Mouse (Mus musculus) heart, postnatal 25 days (tissue): ENCODE measurements around the gene Gldc. TPM values are rescaled to one million over a fixed set of nuclear protein-coding genes. Genes with fewer than 3 reads are reported as not detected.

Experiments
- DNase-seq: peaks from one replicate; pipeline ENCODE4 v3.0.0; 2022; ENCODE audit warnings: low spot score
- intact Hi-C: fragments of 180-260 bp; cut with DNase I; formaldehyde crosslinking; loops from one replicate; pipeline ENCODE4 v1.15.1; 2025
- total RNA-seq, 2 experiments: library from RNA; stranded (reverse); gene quantifications; 2 replicates each; pipeline ENCODE4 v1.2.3; 2021

The Gldc gene
- total RNA-seq, 2 experiments from 2014 or later = 0.16 to 0.22 TPM

- intact Hi-C loops = no loop called here
- no peak for DNase-seq
Observed at GRCm38 (mm10) chr19:30164228-30164627, 11.0 kb downstream of the Gldc start.

GRCm38 (mm10) chr19:30162808-30163207 is 12.4 kb downstream of the Gldc start:
- intact Hi-C loops = no loop called here

GRCm38 (mm10) chr19:30160021-30160420 is 15.2 kb downstream of the Gldc start:
- no peak for DNase-seq
- intact Hi-C loops = no loop called here

More at GRCm38 (mm10) chr19:30162808-30163207, 12.4 kb downstream of the Gldc start:
- DNase-seq = no peak

GRCm38 (mm10) chr19:30158189-30158588 is 17.0 kb downstream of the Gldc start:
- intact Hi-C loops = no loop called here
- no peak for DNase-seq

- intact Hi-C loops = no loop called here
Observed at GRCm38 (mm10) chr19:30157031-30157687, 18.1 kb downstream of the Gldc start.

GRCm38 (mm10) chr19:30153729-30154128 is 21.5 kb downstream of the Gldc start:
- intact Hi-C loops = no loop called here
- no peak for DNase-seq

More at GRCm38 (mm10) chr19:30157031-30157687, 18.1 kb downstream of the Gldc start:
- DNase-seq = no peak

- DNase-seq = no peak
- intact Hi-C loops = no loop called here
Observed at GRCm38 (mm10) chr19:30151290-30151689, 23.9 kb downstream of the Gldc start.

- intact Hi-C loops = no loop called here
- DNase-seq = no peak
Observed at GRCm38 (mm10) chr19:30149238-30149805, 25.9 kb downstream of the Gldc start.

GRCm38 (mm10) chr19:30147306-30147705 is 27.9 kb downstream of the Gldc start:
- intact Hi-C loops = no loop called here
- DNase-seq = no peak

- intact Hi-C loops = no loop called here
- no peak for DNase-seq
Observed at GRCm38 (mm10) chr19:30146761-30147160, 28.5 kb downstream of the Gldc start.

GRCm38 (mm10) chr19:30145106-30145505 is 30.1 kb downstream of the Gldc start:
- no peak for DNase-seq
- intact Hi-C loops = no loop called here

- DNase-seq = no peak
- intact Hi-C loops = no loop called here
Observed at GRCm38 (mm10) chr19:30136308-30136707, 38.9 kb downstream of the Gldc start.

GRCm38 (mm10) chr19:30128177-30128576 is 47.1 kb downstream of the Gldc start:
- intact Hi-C loops = loop anchor here (2.0 to 5.0 kb wide), 2 partner anchors 151 to 303 kb away; no protein-coding TSS in a partner anchor
- DNase-seq = no peak

GRCm38 (mm10) chr19:30125670-30126059 is 49.6 kb downstream of the Gldc start:
- intact Hi-C loops = loop anchor here (5.0 kb wide), 1 partner anchor 148 kb away; no protein-coding TSS in a partner anchor
- no peak for DNase-seq

- intact Hi-C loops = loop anchor here (5.0 kb wide), 1 partner anchor 148 kb away; no protein-coding TSS in a partner anchor
- no peak for DNase-seq
Observed at GRCm38 (mm10) chr19:30124999-30125669, 50.1 kb downstream of the Gldc start.

- intact Hi-C loops = no loop called here
- DNase-seq = no peak
Observed at GRCm38 (mm10) chr19:30118344-30119312, 56.6 kb downstream of the Gldc start.

- intact Hi-C loops = no loop called here
- DNase-seq = peak; percentile 12
Observed at GRCm38 (mm10) chr19:30117775-30118174, 57.5 kb downstream of the Gldc start.

GRCm38 (mm10) chr19:30117241-30117640 is 58.0 kb downstream of the Gldc start:
- intact Hi-C loops = no loop called here
- no peak for DNase-seq

- intact Hi-C loops = no loop called here
- DNase-seq = no peak
Observed at GRCm38 (mm10) chr19:30115606-30116005, 59.6 kb downstream of the Gldc start.

- DNase-seq = peak; percentile 15
- intact Hi-C loops = no loop called here
Observed at GRCm38 (mm10) chr19:30114919-30115441, 60.2 kb downstream of the Gldc start.
